Mouse (Mus musculus) bone marrow macrophage, adult 2 months (primary cell): ENCODE data around the gene Rab40b. TPM values are rescaled to one million over a fixed set of nuclear protein-coding genes. Genes with fewer than 3 reads are reported as not detected.
"Not testable (repeated sequence)": the region's sequence is repeated elsewhere in the genome, so short reads cannot be mapped to it uniquely, and the experiment has no call there.

ENCODE experiments used
- H3K27ac ChIP-seq: 2 replicates; pipeline ENCODE4 v1.5.1; 2012; ENCODE audit warnings: low read depth, low read length; ENCODE audit not compliant: insufficient read depth
- H3K4me1 ChIP-seq: 2 replicates; pipeline ENCODE4 v1.6.1; 2012; ENCODE audit warnings: low read length; ENCODE audit not compliant: control insufficient read depth, insufficient read depth
- H3K4me3 ChIP-seq: 2 replicates; pipeline ENCODE4 v1.5.1; 2012; ENCODE audit warnings: mild to moderate bottlenecking, low read length, moderate library complexity; ENCODE audit not compliant: insufficient read depth
- CTCF ChIP-seq: IDR thresholded peaks from 2 replicates; pipeline ENCODE4 v1.5.1; 2012; ENCODE audit warnings: low read depth, mild to moderate bottlenecking, low read length, moderate library complexity
- POLR2A ChIP-seq: IDR thresholded peaks from 2 replicates; pipeline ENCODE4 v1.6.1; 2012; ENCODE audit warnings: mild to moderate bottlenecking, low read depth, low read length, borderline replicate concordance
- polyA plus RNA-seq: library from polyadenylated mRNA; stranded (reverse); fragments of >200 nt; gene quantifications from 2 replicates; pipeline ENCODE4 v1.2.4, GENCODE M21; 2012; ENCODE audit not compliant: missing spikeins, insufficient read depth, insufficient read length

Gene Rab40b
- polyA plus RNA-seq, 1 experiment: not detected

DNA sequence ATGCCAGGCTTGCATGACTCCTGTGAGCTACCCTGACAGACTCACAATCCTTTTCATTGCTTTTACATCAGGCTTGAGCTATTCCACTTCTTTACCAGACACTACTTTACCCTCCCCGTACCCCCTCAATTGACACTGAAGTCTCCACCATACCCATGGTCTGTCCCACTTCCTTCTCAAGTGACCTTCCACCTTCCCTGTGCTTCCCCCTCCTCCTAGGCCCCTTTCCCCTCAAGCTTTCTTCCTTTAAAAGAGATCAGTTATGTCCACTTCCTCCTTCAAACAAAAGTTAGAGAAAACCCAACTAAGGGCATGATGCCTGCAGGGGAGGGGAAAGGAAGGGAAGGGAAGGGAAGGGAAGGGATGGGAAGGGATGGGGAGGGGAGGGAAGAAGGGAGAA is 47.8 kb downstream of the Rab40b start:
- Histone ChIP-seq H3K4me3 (no peak overlapping the region), H3K27ac (peak overlapping the region; percentile 65), H3K4me1 (peaks cover 35% of the 10 kb centered on the region)
- TF ChIP-seq CTCF (no peak), POLR2A (no peak)

DNA sequence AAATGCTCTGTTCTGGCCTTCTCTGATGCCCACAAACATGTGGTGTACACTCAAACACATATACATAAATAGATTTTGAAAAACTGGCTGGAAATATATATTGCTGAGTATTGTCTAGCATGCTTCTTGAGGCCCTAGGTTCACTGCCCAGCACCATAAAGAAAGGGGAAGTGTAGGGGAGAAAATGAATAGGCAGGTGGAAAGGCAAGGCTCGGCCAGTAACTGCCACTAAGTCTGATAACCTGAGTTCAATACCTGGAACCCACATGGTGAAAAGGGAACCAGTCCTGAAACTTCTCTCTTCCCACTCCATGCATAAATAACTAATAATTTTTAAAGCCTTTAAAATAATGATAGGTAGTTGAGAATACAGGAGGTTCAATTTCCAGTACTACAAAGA is 48.4 kb downstream of the Rab40b start:
- TF ChIP-seq CTCF: no peak
- Histone ChIP-seq H3K27ac (no peak overlapping the region), H3K4me1 (peaks cover 35% of the 10 kb centered on the region), H3K4me3 (no peak overlapping the region)

DNA sequence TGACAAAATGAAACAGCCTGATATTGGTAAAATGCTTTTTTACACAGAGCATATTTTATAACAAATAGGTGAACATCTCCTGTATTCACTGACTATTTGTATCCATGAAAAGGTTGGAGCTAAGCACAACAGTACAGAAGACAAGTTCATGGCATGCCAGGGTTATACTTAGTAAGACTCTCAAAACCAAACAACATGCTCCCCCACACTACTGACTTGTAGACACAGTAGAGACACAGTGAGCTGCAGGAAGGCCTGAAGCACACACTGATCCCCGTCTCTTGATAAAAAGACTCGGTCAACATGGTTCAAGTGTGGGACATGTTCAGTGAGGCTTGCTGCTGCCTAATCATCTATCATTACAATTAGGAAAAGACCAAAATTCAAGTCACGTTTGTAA is 56.4 kb downstream of the Rab40b start:
- no peak overlapping the region for H3K27ac ChIP-seq
- TF ChIP-seq CTCF (no peak), POLR2A (no peak)
- no peak overlapping the region for H3K4me3 ChIP-seq
- H3K4me1 ChIP-seq: no peaks in the 10 kb centered on the region

DNA sequence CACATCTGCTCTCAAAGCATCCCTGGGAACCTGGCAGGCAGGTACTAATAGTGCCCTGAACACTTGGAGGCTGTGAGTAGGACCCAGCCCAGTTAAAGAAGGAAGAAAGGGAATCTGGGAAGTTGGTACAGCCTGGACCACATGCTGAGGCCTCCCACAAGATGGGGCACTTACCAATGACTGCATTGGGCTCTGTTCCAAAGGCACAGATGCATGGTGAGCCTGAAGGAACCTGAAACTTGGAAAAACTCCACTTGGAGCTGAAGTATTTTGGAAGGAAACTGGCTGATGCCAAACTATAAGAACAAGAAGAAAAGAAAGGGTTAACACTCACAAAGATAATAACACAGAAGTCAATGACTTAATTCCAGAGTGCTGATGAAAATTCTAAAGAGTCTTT is 59.4 kb downstream of the Rab40b start:
- Histone ChIP-seq H3K27ac (no peak overlapping the region), H3K4me1 (no peaks in the 10 kb centered on the region), H3K4me3 (no peak overlapping the region)
- no peak for TF ChIP-seq POLR2A

DNA sequence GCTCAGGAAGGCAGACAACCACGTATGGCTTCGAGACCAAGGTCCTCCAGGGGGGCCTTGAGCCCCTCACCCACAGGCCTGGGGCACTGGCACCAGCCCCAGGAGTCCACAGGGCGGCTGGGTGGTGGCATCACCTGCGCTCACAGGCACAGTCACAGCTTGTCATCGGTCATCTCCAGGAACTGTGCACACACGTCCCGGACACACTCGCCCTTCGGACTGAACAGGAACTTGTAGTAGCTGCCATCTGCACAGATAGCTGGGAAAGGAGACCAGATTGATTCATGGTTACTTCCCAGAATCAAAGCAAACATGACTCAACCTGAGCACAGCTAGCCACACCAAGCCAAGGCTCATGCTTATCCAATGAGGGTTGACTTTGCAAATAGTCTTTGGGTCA is 59.8 kb downstream of the Rab40b start:
- no peak overlapping the region for H3K27ac ChIP-seq
- no peak for TF ChIP-seq POLR2A
- no peak for TF ChIP-seq CTCF

DNA sequence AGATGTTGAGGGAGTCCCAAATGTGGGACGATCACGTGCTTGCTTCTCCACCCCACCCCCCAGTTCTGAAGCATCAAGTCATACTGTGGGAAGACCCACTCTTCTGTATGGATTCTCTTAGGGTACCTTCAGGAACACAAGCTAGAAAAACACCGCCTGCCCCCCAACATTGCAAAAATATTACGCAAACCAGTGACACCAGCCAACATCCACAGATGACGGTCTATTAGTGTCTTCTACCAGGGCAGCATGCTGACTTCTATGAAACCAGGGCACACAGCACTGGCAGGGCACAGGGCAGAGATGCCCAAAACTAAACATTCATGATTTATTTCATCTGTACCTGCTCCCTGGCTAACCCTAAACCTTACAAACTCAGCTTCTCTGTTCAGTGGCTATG is 61.4 kb downstream of the Rab40b start:
- TF ChIP-seq CTCF: no peak
- no peak for TF ChIP-seq POLR2A
- Histone ChIP-seq H3K4me3 (no peak overlapping the region), H3K4me1 (no peaks in the 10 kb centered on the region), H3K27ac (no peak overlapping the region)

More for the DNA sequence above, 59.8 kb downstream of the Rab40b start:
- no peak overlapping the region for H3K4me3 ChIP-seq
- H3K4me1 ChIP-seq: no peaks in the 10 kb centered on the region

DNA sequence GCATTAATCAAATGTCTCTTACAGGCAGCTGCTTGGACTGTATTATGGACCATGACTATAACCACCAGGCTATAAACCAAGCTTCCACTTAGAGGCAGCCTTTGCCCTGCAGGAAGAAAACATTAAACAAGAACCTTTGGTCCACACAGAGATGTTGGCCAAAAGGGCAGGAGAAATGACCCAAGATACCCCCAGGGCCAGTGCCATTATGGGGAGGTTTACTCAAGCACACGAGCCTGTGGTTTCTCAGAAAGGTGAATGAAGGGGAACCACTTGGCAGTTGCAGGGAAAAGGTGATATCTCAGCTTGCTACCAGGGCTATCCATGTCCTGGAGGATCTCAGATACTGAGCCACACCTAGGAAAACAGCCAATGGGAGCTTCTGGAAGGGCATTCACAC is 62.0 kb downstream of the Rab40b start:
- Histone ChIP-seq H3K4me3 (no peak overlapping the region), H3K27ac (no peak overlapping the region), H3K4me1 (no peaks in the 10 kb centered on the region)
- no peak for TF ChIP-seq POLR2A
- TF ChIP-seq CTCF: no peak

DNA sequence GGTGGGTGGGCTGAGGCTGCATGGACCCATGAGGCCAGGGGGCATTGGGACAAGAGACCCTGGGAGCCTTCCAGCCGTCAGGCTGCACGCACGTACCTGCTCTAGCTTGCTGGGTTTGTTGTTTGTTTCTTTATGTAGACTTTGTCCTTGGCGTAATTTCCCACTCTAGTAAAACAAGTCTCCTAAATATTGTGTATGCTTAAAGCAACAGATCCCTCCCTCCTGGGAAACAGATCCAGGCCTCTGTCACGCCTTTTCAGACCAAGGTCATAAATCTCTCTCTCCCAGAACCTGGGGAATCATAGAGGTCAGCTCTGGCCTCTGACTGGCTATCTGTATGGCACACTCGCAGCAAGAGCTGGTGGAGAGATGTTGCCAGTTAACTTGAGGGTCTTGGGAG is 80.3 kb downstream of the Rab40b start:
- H3K4me1 ChIP-seq, H3K4me3 ChIP-seq: not testable (repeated sequence)

DNA sequence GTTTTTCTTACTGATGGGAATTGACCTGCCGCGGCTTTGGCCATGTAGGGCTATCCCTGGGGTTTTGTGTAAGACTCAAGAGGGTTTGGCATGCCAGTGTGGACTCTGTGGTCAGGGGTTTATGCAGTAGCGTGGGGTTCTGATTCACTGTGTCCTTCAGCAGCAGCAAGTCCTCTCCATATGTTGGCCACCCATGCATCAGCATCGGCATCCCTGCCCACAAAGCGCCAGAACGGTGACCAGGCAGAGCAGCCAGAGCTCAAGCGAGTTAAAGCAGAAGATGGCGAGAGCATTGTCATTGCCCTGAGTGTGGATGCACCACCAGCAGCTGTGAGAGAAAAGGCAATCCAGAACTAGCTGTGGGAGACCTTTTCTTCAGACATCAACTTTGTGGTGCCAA is 81.4 kb downstream of the Rab40b start:
- H3K4me3 ChIP-seq: no peak overlapping the region
- no peak overlapping the region for H3K27ac ChIP-seq
- H3K4me1 ChIP-seq: no peaks in the 10 kb centered on the region
- TF ChIP-seq POLR2A: no peak
- TF ChIP-seq CTCF: no peak

More for the DNA sequence above, 80.3 kb downstream of the Rab40b start:
- not testable (repeated sequence) for H3K27ac ChIP-seq

Other genes starting within 250 kb of the Rab40b start
- not detected in 2 replicates for gene Tex19.1, start 242.1 kb downstream of the Rab40b start, polyA plus RNA-seq
- not detected in 2 replicates for gene Uts2r, start 228.0 kb downstream of the Rab40b start, polyA plus RNA-seq
- gene Hexdc, start 183.8 kb downstream of the Rab40b start, polyA plus RNA-seq: 5.0 and 9.6 TPM in 2 replicates
- 12.7 and 17.1 TPM in 2 replicates for gene Ogfod3, start 183.5 kb downstream of the Rab40b start, polyA plus RNA-seq
- 67.2 and 67.9 TPM in 2 replicates for gene Cybc1, start 158.9 kb downstream of the Rab40b start, polyA plus RNA-seq
- 19.4 and 20.8 TPM in 2 replicates for gene Narf, start 151.0 kb downstream of the Rab40b start, polyA plus RNA-seq
- gene Foxk2, start 128.3 kb downstream of the Rab40b start, polyA plus RNA-seq: 12.8 and 15.5 TPM in 2 replicates
- 50.5 and 52.2 TPM in 2 replicates for gene Wdr45b, start 33.8 kb downstream of the Rab40b start, polyA plus RNA-seq
- 9.2 and 10.4 TPM in 2 replicates for gene Fn3krp, start 33.1 kb upstream of the Rab40b start, polyA plus RNA-seq
- gene Fn3k, start 46.7 kb upstream of the Rab40b start, polyA plus RNA-seq: 0.46 and 0.73 TPM in 2 replicates
- 25.2 and 27.4 TPM in 2 replicates for gene Tbcd, start 63.7 kb upstream of the Rab40b start, polyA plus RNA-seq
- gene Zfp750, start 131.1 kb upstream of the Rab40b start, polyA plus RNA-seq: not detected in 2 replicates